Mouse (Mus musculus) C2C12 (cell line): ENCODE measurements at regions not wholly inside any gene's neighbourhood (a gene's known extent, or its start where the extent isn't known, plus 50 kb on each side); places are given as distances from the start of the nearest gene placed in this dataset.

Experiments used
- H3K27me3 ChIP-seq: one replicate; pipeline ENCODE4 v1.6.1; 2011; ENCODE audit not compliant: control insufficient read depth, insufficient read depth, insufficient read length
- H3K36me3 ChIP-seq: one replicate; pipeline ENCODE4 v1.6.1; 2011; ENCODE audit not compliant: control insufficient read depth, insufficient read depth
- H3K4me3 ChIP-seq: one replicate; pipeline ENCODE4 v1.5.1; 2011; ENCODE audit warnings: mild to moderate bottlenecking, control low read depth; ENCODE audit not compliant: poor library complexity, insufficient read depth, severe bottlenecking
- H3K79me2 ChIP-seq: one replicate; pipeline ENCODE4 v1.6.1; 2011; ENCODE audit not compliant: control insufficient read depth, insufficient read depth
- H3K79me3 ChIP-seq: one replicate; pipeline ENCODE4 v1.6.1; 2011; ENCODE audit warnings: low read depth, control low read depth
- H3ac ChIP-seq: one replicate; pipeline ENCODE3; 2011; ENCODE audit warnings: low read depth; ENCODE audit not compliant: control insufficient read depth, insufficient read length
- CEBPB ChIP-seq: IDR thresholded peaks from one replicate; pipeline ENCODE4 v1.6.1; 2011; ENCODE audit warnings: low read depth, mild to moderate bottlenecking, control low read depth, moderate library complexity
- CTCF ChIP-seq: IDR thresholded peaks from one replicate; pipeline ENCODE4 v1.5.1; 2011; ENCODE audit not compliant: control insufficient read depth, insufficient read depth, insufficient read length
- FOSL1 ChIP-seq: IDR thresholded peaks from one replicate; pipeline ENCODE4 v1.8.0; 2011; ENCODE audit warnings: mild to moderate bottlenecking, low read length; ENCODE audit not compliant: poor library complexity, insufficient read depth, severe bottlenecking
- MAX ChIP-seq: IDR thresholded peaks from one replicate; pipeline ENCODE4 v1.6.1; 2011; ENCODE audit warnings: mild to moderate bottlenecking, control low read depth
- MYOD1 ChIP-seq: IDR thresholded peaks from one replicate; pipeline ENCODE4 v1.6.1; 2011; ENCODE audit warnings: low read depth; ENCODE audit not compliant: control insufficient read depth, insufficient read length
- MYOG ChIP-seq: IDR thresholded peaks from one replicate; pipeline ENCODE4 v1.6.1; 2011; ENCODE audit not compliant: control insufficient read depth, insufficient read length; ENCODE audit errors: extremely low read depth
- USF1 ChIP-seq: IDR thresholded peaks from one replicate; pipeline ENCODE4 v1.6.1; 2011; ENCODE audit warnings: low read depth, mild to moderate bottlenecking, control low read depth, moderate library complexity

GRCm38 (mm10) chr5:91198620-91199019, 59.2 kb downstream of the Areg start:
- H3K79me2 ChIP-seq, result no peaks in the 10 kb centered on the region
- H3K27me3 ChIP-seq, result no peaks in the 10 kb centered on the region
- no peaks in the 10 kb centered on the region for H3K79me3 ChIP-seq
- H3K4me3 ChIP-seq, result no peak overlapping the region
- H3ac ChIP-seq, result no peak overlapping the region
- no peaks in the 10 kb centered on the region for H3K36me3 ChIP-seq
- TF ChIP-seq USF1 (no peak), CTCF (peak; percentile 12), MYOD1 (no peak)

GRCm38 (mm10) chr5:91200448-91200847, 61.0 kb downstream of the Areg start:
- Histone ChIP-seq H3K27me3 (no peaks in the 10 kb centered on the region), H3K79me3 (no peaks in the 10 kb centered on the region), H3K4me3 (no peak overlapping the region), H3K79me2 (no peaks in the 10 kb centered on the region), H3ac (no peak overlapping the region), H3K36me3 (no peaks in the 10 kb centered on the region)
- TF ChIP-seq FOSL1 (no peak), MYOG (no peak), USF1 (no peak), CTCF (no peak), CEBPB (no peak), MAX (no peak), MYOD1 (no peak)

GRCm38 (mm10) chr5:91204225-91205005, 65.0 kb downstream of the Areg start:
- H3K27me3 ChIP-seq, result no peaks in the 10 kb centered on the region
- H3K79me3 ChIP-seq, result no peaks in the 10 kb centered on the region
- no peak overlapping the region for H3K4me3 ChIP-seq
- H3K36me3 ChIP-seq, result no peaks in the 10 kb centered on the region
- no peaks in the 10 kb centered on the region for H3K79me2 ChIP-seq
- H3ac ChIP-seq, result no peak overlapping the region
- TF ChIP-seq MYOG, result no peak
- TF ChIP-seq USF1, result no peak
- no peak for TF ChIP-seq FOSL1
- TF ChIP-seq CTCF, result no peak
- TF ChIP-seq MAX, result no peak
- TF ChIP-seq CEBPB, result peak; percentile 74

- no peaks in the 10 kb centered on the region for H3K27me3 ChIP-seq
- no peaks in the 10 kb centered on the region for H3K79me3 ChIP-seq
- no peak for TF ChIP-seq MYOD1
- TF ChIP-seq MYOG, result no peak
- TF ChIP-seq MAX, result no peak
- no peak for TF ChIP-seq CTCF
- no peak for TF ChIP-seq USF1
- no peak overlapping the region for H3K4me3 ChIP-seq
- no peak overlapping the region for H3ac ChIP-seq
- H3K36me3 ChIP-seq, result no peaks in the 10 kb centered on the region
- H3K79me2 ChIP-seq, result no peaks in the 10 kb centered on the region
These were observed 66.0 kb downstream of the Areg start for GRCm38 (mm10) chr5:91205350-91205880.

GRCm38 (mm10) chr5:91206569-91207490, 67.4 kb downstream of the Areg start:
- no peak overlapping the region for H3K4me3 ChIP-seq
- H3K79me3 ChIP-seq, result no peaks in the 10 kb centered on the region
- H3ac ChIP-seq, result no peak overlapping the region
- H3K36me3 ChIP-seq, result no peaks in the 10 kb centered on the region
- no peak for TF ChIP-seq MYOD1
- no peaks in the 10 kb centered on the region for H3K27me3 ChIP-seq
- no peaks in the 10 kb centered on the region for H3K79me2 ChIP-seq

GRCm38 (mm10) chr5:91220174-91220573, 80.8 kb downstream of the Areg start:
- Histone ChIP-seq H3ac (no peak overlapping the region), H3K27me3 (no peaks in the 10 kb centered on the region), H3K4me3 (no peak overlapping the region), H3K79me3 (no peaks in the 10 kb centered on the region), H3K79me2 (no peaks in the 10 kb centered on the region), H3K36me3 (no peaks in the 10 kb centered on the region)
- TF ChIP-seq CEBPB (no peak), MYOD1 (no peak), MYOG (no peak), FOSL1 (no peak), CTCF (no peak), MAX (no peak), USF1 (no peak)
